Mouse (Mus musculus): ENCODE results near the gene Ywhah. TPM values are rescaled to one million over a fixed set of nuclear protein-coding genes. Genes with fewer than 3 reads are reported as not detected.
"Not testable (repeated sequence)": the region's sequence is repeated elsewhere in the genome, so short reads cannot be mapped to it uniquely, and the experiment has no call there.

The Ywhah gene
- polyA plus RNA-seq, 1 experiment from 2014 or later: 418 TPM

GRCm38 (mm10) chr5:33034916-33035315 lies 16.3 kb downstream of the Ywhah start:
- Histone ChIP-seq H3K9me3 (replicated peaks; ENCODE audit: control insufficient read depth, low read length) (0 out of 2 replicates have a peak, but pooled peaks cover 3% of the 10 kb centered on the region), H3K27ac (ENCODE audit: low read length) (no peak overlapping the region), H3K4me2 (ENCODE audit: low read depth, low read length) (no peak overlapping the region), H3K4me3 (replicated peaks; ENCODE audit: low read length) (no peak overlapping the region), H3K4me1 (ENCODE audit: control insufficient read depth, insufficient read depth, low read length) (0 out of 2 replicates have a peak, but pooled peaks cover 3% of the 10 kb centered on the region), H3K36me3 (ENCODE audit: control insufficient read depth, insufficient read depth, low read length) (no peaks in the 10 kb centered on the region), H3K9ac (ENCODE audit: low read length) (no peak overlapping the region), H3K27me3 (ENCODE audit: control insufficient read depth, insufficient read depth, low read length) (no peaks in the 10 kb centered on the region)
- WGBS: 38% methylated on average over 3 of the region's 3 CpGs
- ATAC-seq (ENCODE audit: insufficient read depth, low FRiP score): no peak

GRCm38 (mm10) chr5:33038656-33039509 lies 20.3 kb downstream of the Ywhah start:
- H3K9ac ChIP-seq (ENCODE audit: low read length): no peak overlapping the region
- no peak for ATAC-seq (ENCODE audit: insufficient read depth, low FRiP score)
- 37% methylated on average over 13 of the region's 13 CpGs for WGBS
- H3K4me2 ChIP-seq (ENCODE audit: low read depth, low read length): peak overlapping the region; percentile 47
- no peaks in the 10 kb centered on the region for H3K27me3 ChIP-seq (ENCODE audit: control insufficient read depth, insufficient read depth, low read length)
- H3K36me3 ChIP-seq (ENCODE audit: control insufficient read depth, insufficient read depth, low read length): no peaks in the 10 kb centered on the region
- no peak overlapping the region for H3K27ac ChIP-seq (ENCODE audit: low read length)
- H3K4me1 ChIP-seq (ENCODE audit: control insufficient read depth, insufficient read depth, low read length): 0 out of 2 replicates have a peak, but pooled peaks cover 7% of the 10 kb centered on the region
- 0 out of 2 replicates have a peak, but pooled peaks cover 3% of the 10 kb centered on the region for H3K9me3 ChIP-seq (replicated peaks; ENCODE audit: control insufficient read depth, low read length)
- no peak overlapping the region for H3K4me3 ChIP-seq (replicated peaks; ENCODE audit: low read length)

GRCm38 (mm10) chr5:33039510-33039911 lies 20.9 kb downstream of the Ywhah start:
- peak overlapping the region; percentile 47 for H3K4me2 ChIP-seq (ENCODE audit: low read depth, low read length)
- H3K9ac ChIP-seq (ENCODE audit: low read length): 0 out of 2 replicates have a peak overlapping the region, but pooled peaks have one; percentile 31
- H3K36me3 ChIP-seq (ENCODE audit: control insufficient read depth, insufficient read depth, low read length): no peaks in the 10 kb centered on the region
- H3K27me3 ChIP-seq (ENCODE audit: control insufficient read depth, insufficient read depth, low read length): no peaks in the 10 kb centered on the region
- ATAC-seq (ENCODE audit: insufficient read depth, low FRiP score): no peak
- H3K27ac ChIP-seq (ENCODE audit: low read length): no peak overlapping the region
- WGBS: 4% methylated on average over 13 of the region's 13 CpGs
- peak overlapping the region; percentile 14; the same call in 1 of the 2 replicates for H3K4me3 ChIP-seq (replicated peaks; ENCODE audit: low read length)
- 0 out of 2 replicates have a peak, but pooled peaks cover 7% of the 10 kb centered on the region for H3K4me1 ChIP-seq (ENCODE audit: control insufficient read depth, insufficient read depth, low read length)
- H3K9me3 ChIP-seq (replicated peaks; ENCODE audit: control insufficient read depth, low read length): 0 out of 2 replicates have a peak, but pooled peaks cover 3% of the 10 kb centered on the region

GRCm38 (mm10) chr5:33040735-33041134 lies 22.1 kb downstream of the Ywhah start:
- H3K4me2 ChIP-seq (ENCODE audit: low read depth, low read length); H3K9me3 ChIP-seq (replicated peaks; ENCODE audit: control insufficient read depth, low read length); H3K4me1 ChIP-seq (ENCODE audit: control insufficient read depth, insufficient read depth, low read length); H3K36me3 ChIP-seq (ENCODE audit: control insufficient read depth, insufficient read depth, low read length); H3K9ac ChIP-seq (ENCODE audit: low read length); H3K27me3 ChIP-seq (ENCODE audit: control insufficient read depth, insufficient read depth, low read length); H3K4me3 ChIP-seq (replicated peaks; ENCODE audit: low read length); ATAC-seq (ENCODE audit: insufficient read depth, low FRiP score); H3K27ac ChIP-seq (ENCODE audit: low read length): not testable (repeated sequence)
- WGBS: 62% methylated on average over 1 of the region's 1 CpGs

- ATAC-seq (ENCODE audit: insufficient read depth, low FRiP score): no peak
- 32% methylated on average over 10 of the region's 10 CpGs for WGBS
- no peak overlapping the region for H3K27ac ChIP-seq (ENCODE audit: low read length)
Measured at GRCm38 (mm10) chr5:33043397-33043796, 24.8 kb downstream of the Ywhah start.

GRCm38 (mm10) chr5:33044636-33045315 lies 26.2 kb downstream of the Ywhah start:
- ATAC-seq (ENCODE audit: insufficient read depth, low FRiP score): no peak
- 92% methylated on average over 12 of the region's 12 CpGs for WGBS
- H3K27me3 ChIP-seq (ENCODE audit: control insufficient read depth, insufficient read depth, low read length): no peaks in the 10 kb centered on the region

More at GRCm38 (mm10) chr5:33043397-33043796, 24.8 kb downstream of the Ywhah start:
- H3K9me3 ChIP-seq (replicated peaks; ENCODE audit: control insufficient read depth, low read length): no peaks in the 10 kb centered on the region; the same call in 1 of the 2 replicates
- no peak overlapping the region for H3K4me3 ChIP-seq (replicated peaks; ENCODE audit: low read length)
- H3K36me3 ChIP-seq (ENCODE audit: control insufficient read depth, insufficient read depth, low read length): no peaks in the 10 kb centered on the region
- no peaks in the 10 kb centered on the region for H3K27me3 ChIP-seq (ENCODE audit: control insufficient read depth, insufficient read depth, low read length)
- 0 out of 2 replicates have a peak, but pooled peaks cover 7% of the 10 kb centered on the region for H3K4me1 ChIP-seq (ENCODE audit: control insufficient read depth, insufficient read depth, low read length)
- no peak overlapping the region for H3K4me2 ChIP-seq (ENCODE audit: low read depth, low read length)
- no peak overlapping the region for H3K9ac ChIP-seq (ENCODE audit: low read length)

GRCm38 (mm10) chr5:33045316-33045705 lies 26.7 kb downstream of the Ywhah start:
- 88% methylated on average over 6 of the region's 6 CpGs for WGBS
- Histone ChIP-seq H3K4me1 (ENCODE audit: control insufficient read depth, insufficient read depth, low read length) (0 out of 2 replicates have a peak, but pooled peaks cover 4% of the 10 kb centered on the region), H3K36me3 (ENCODE audit: control insufficient read depth, insufficient read depth, low read length) (no peaks in the 10 kb centered on the region), H3K4me2 (ENCODE audit: low read depth, low read length) (no peak overlapping the region), H3K27me3 (ENCODE audit: control insufficient read depth, insufficient read depth, low read length) (no peaks in the 10 kb centered on the region), H3K27ac (ENCODE audit: low read length) (no peak overlapping the region), H3K4me3 (replicated peaks; ENCODE audit: low read length) (no peak overlapping the region), H3K9me3 (replicated peaks; ENCODE audit: control insufficient read depth, low read length) (no peaks in the 10 kb centered on the region; the same call in 1 of the 2 replicates), H3K9ac (ENCODE audit: low read length) (no peak overlapping the region)
- ATAC-seq (ENCODE audit: insufficient read depth, low FRiP score): no peak

More at GRCm38 (mm10) chr5:33044636-33045315, 26.2 kb downstream of the Ywhah start:
- Histone ChIP-seq H3K36me3 (ENCODE audit: control insufficient read depth, insufficient read depth, low read length) (no peaks in the 10 kb centered on the region), H3K4me3 (replicated peaks; ENCODE audit: low read length) (no peak overlapping the region), H3K4me1 (ENCODE audit: control insufficient read depth, insufficient read depth, low read length) (0 out of 2 replicates have a peak, but pooled peaks cover 4% of the 10 kb centered on the region), H3K9ac (ENCODE audit: low read length) (no peak overlapping the region), H3K9me3 (replicated peaks; ENCODE audit: control insufficient read depth, low read length) (no peaks in the 10 kb centered on the region; the same call in 1 of the 2 replicates), H3K27ac (ENCODE audit: low read length) (no peak overlapping the region), H3K4me2 (ENCODE audit: low read depth, low read length) (no peak overlapping the region)

- H3K9me3 ChIP-seq (replicated peaks; ENCODE audit: control insufficient read depth, low read length): no peaks in the 10 kb centered on the region
- H3K4me2 ChIP-seq (ENCODE audit: low read depth, low read length): no peak overlapping the region
- no peak overlapping the region for H3K9ac ChIP-seq (ENCODE audit: low read length)
- no peak overlapping the region for H3K27ac ChIP-seq (ENCODE audit: low read length)
- H3K27me3 ChIP-seq (ENCODE audit: control insufficient read depth, insufficient read depth, low read length): no peaks in the 10 kb centered on the region
- no peaks in the 10 kb centered on the region for H3K36me3 ChIP-seq (ENCODE audit: control insufficient read depth, insufficient read depth, low read length)
- no peaks in the 10 kb centered on the region for H3K4me1 ChIP-seq (ENCODE audit: control insufficient read depth, insufficient read depth, low read length)
- peak; percentile 64; the same call in 1 of the 2 replicates for ATAC-seq (ENCODE audit: insufficient read depth, low FRiP score)
- H3K4me3 ChIP-seq (replicated peaks; ENCODE audit: low read length): no peak overlapping the region
- 69% methylated on average over 14 of the region's 14 CpGs for WGBS
Measured at GRCm38 (mm10) chr5:33052849-33053582, 34.4 kb downstream of the Ywhah start.

Measured in stomach, embryonic 16.5 days (tissue).